Mouse (Mus musculus): ENCODE measurements around the gene Mcrip2. TPM values are rescaled to one million over a fixed set of nuclear protein-coding genes. Genes with fewer than 3 reads are reported as not detected.

The Mcrip2 gene
- polyA plus RNA-seq, 1 experiment from 2014 or later: 133 TPM

- 93% methylated on average over 22 of the region's 22 CpGs for WGBS
- H3K36me3 ChIP-seq: peaks cover 55% of the 10 kb centered on the region
- DNase-seq (ENCODE audit: low spot score): no peak
- H3K4me1 ChIP-seq: peaks cover 82% of the 10 kb centered on the region
- H3K27ac ChIP-seq: no peak overlapping the region
- H3K27me3 ChIP-seq (ENCODE audit: insufficient read depth, poor library complexity, severe bottlenecking): peaks cover 2% of the 10 kb centered on the region; the same call in 1 of the 2 replicates
- no peaks in the 10 kb centered on the region for H3K9me3 ChIP-seq
- peak overlapping the region; percentile 86; the same call in 1 of the 2 replicates for H3K4me3 ChIP-seq
These were observed 40.9 kb downstream of the Mcrip2 start for GRCm38 (mm10) chr17:25827546-25828222.

- WGBS: 93% methylated on average over 13 of the region's 13 CpGs
- peaks cover 8% of the 10 kb centered on the region; the same call in 1 of the 2 replicates for H3K27me3 ChIP-seq (ENCODE audit: insufficient read depth, poor library complexity, severe bottlenecking)
- no peak overlapping the region for H3K4me3 ChIP-seq
- H3K36me3 ChIP-seq: peaks cover 55% of the 10 kb centered on the region
- DNase-seq (ENCODE audit: low spot score): no peak
- H3K4me1 ChIP-seq: peaks cover 81% of the 10 kb centered on the region
- H3K27ac ChIP-seq: no peak overlapping the region
- no peaks in the 10 kb centered on the region for H3K9me3 ChIP-seq
These were observed 41.6 kb downstream of the Mcrip2 start for GRCm38 (mm10) chr17:25827011-25827410.

DNA sequence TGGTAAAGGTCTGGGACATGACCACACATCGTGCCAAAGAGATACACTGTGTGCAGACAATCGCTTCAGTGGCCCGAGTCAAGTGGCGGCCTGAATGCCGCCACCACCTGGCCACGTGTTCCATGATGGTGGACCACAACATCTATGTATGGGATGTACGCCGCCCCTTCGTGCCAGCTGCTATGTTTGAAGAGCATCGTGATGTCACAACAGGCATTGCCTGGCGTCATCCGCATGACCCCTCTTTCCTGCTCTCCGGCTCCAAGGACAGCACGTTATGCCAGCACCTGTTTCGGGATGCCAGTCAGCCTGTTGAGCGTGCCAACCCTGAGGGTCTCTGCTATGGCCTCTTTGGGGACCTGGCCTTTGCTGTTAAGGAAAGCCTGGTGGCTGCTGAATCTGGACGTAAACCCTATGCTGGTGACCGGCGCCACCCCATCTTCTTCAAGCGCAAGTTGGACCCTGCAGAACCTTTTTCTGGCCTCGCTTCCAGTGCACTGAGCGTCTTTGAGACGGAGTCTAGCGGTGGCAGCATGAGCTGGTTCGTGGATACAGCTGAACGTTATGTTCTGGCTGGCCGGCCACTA is 42.5 kb downstream of the Mcrip2 start:
- Histone ChIP-seq H3K4me3 (no peak overlapping the region), H3K36me3 (peaks cover 47% of the 10 kb centered on the region), H3K4me1 (peaks cover 72% of the 10 kb centered on the region), H3K27ac (no peak overlapping the region), H3K9me3 (no peaks in the 10 kb centered on the region), H3K27me3 (ENCODE audit: insufficient read depth, poor library complexity, severe bottlenecking) (peaks cover 16% of the 10 kb centered on the region; the same call in 1 of the 2 replicates)
- WGBS: 95% methylated on average over 27 of the region's 27 CpGs
- DNase-seq (ENCODE audit: low spot score): no peak

GRCm38 (mm10) chr17:25825311-25825710 is 43.3 kb downstream of the Mcrip2 start:
- DNase-seq (ENCODE audit: low spot score): no peak
- Histone ChIP-seq H3K4me1 (peaks cover 64% of the 10 kb centered on the region), H3K4me3 (0 out of 2 replicates have a peak overlapping the region, but pooled peaks have one; percentile 76), H3K9me3 (no peaks in the 10 kb centered on the region), H3K27ac (no peak overlapping the region), H3K27me3 (ENCODE audit: insufficient read depth, poor library complexity, severe bottlenecking) (peaks cover 24% of the 10 kb centered on the region), H3K36me3 (peaks cover 39% of the 10 kb centered on the region)
- 90% methylated on average over 6 of the region's 6 CpGs for WGBS

- peaks cover 59% of the 10 kb centered on the region for H3K4me1 ChIP-seq
- peaks cover 31% of the 10 kb centered on the region for H3K27me3 ChIP-seq (ENCODE audit: insufficient read depth, poor library complexity, severe bottlenecking)
- 66% methylated on average over 17 of the region's 17 CpGs for WGBS
These were observed 44.0 kb downstream of the Mcrip2 start for GRCm38 (mm10) chr17:25824362-25825142.

DNA sequence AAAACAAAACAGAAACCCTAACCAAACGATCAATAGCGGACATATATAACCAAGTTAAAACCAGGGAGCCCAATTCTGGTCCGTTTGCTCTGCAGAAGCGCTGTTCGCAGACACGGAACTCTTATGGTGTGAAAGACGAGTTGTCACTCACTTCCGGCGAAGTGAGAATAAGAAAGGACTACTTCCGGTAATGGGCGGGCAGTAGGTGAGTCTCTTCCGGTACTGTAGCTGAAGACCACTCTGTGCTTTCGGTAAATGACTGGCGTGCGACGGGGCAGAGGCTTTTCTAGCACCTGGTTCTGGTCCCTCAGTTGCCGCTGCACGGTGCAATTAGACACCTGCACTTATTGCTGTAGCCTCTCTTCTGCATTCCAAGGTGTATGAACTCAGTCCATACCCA is 45.1 kb downstream of the Mcrip2 start, which contains the start of gene Wdr24:
Gene Wdr24 (plus strand): TSS at position 176 of the 400 bp plus-strand sequence.
- peaks cover 57% of the 10 kb centered on the region for H3K4me1 ChIP-seq
- peak within 1 kb of the TSS; percentile 76 for H3K4me3 ChIP-seq
- H3K9me3 ChIP-seq: no peaks in the 10 kb centered on the region
- H3K27me3 ChIP-seq (ENCODE audit: insufficient read depth, poor library complexity, severe bottlenecking): peaks cover 42% of the 10 kb centered on the region
- DNase-seq (ENCODE audit: low spot score): no peak
- H3K27ac ChIP-seq: peak within 1 kb of the TSS; percentile 87
- WGBS: under 1% methylated on average over 18 of the region's 18 CpGs
- H3K36me3 ChIP-seq: peaks cover 32% of the 10 kb centered on the region

More at GRCm38 (mm10) chr17:25824362-25825142, 44.0 kb downstream of the Mcrip2 start:
- H3K27ac ChIP-seq: no peak overlapping the region
- H3K4me3 ChIP-seq: peak overlapping the region; percentile 76
- DNase-seq (ENCODE audit: low spot score): no peak
- H3K9me3 ChIP-seq: no peaks in the 10 kb centered on the region
- peaks cover 32% of the 10 kb centered on the region for H3K36me3 ChIP-seq

GRCm38 (mm10) chr17:25818851-25819780 is 49.4 kb downstream of the Mcrip2 start:
- Histone ChIP-seq H3K4me1 (peaks cover 14% of the 10 kb centered on the region), H3K27ac (no peak overlapping the region), H3K36me3 (no peaks in the 10 kb centered on the region), H3K27me3 (ENCODE audit: insufficient read depth, poor library complexity, severe bottlenecking) (peaks cover 76% of the 10 kb centered on the region), H3K9me3 (no peaks in the 10 kb centered on the region), H3K4me3 (peak overlapping the region; percentile 34)
- WGBS: 5% methylated on average over 46 of the region's 46 CpGs
- no peak for DNase-seq (ENCODE audit: low spot score)

- Histone ChIP-seq H3K4me3 (no peak overlapping the region), H3K4me1 (peaks cover 14% of the 10 kb centered on the region), H3K9me3 (no peaks in the 10 kb centered on the region), H3K27me3 (ENCODE audit: insufficient read depth, poor library complexity, severe bottlenecking) (peaks cover 86% of the 10 kb centered on the region), H3K27ac (no peak overlapping the region), H3K36me3 (no peaks in the 10 kb centered on the region)
- WGBS: 75% methylated on average over 11 of the region's 11 CpGs
- no peak for DNase-seq (ENCODE audit: low spot score)
These were observed 50.9 kb downstream of the Mcrip2 start for GRCm38 (mm10) chr17:25817662-25818061.

Small RNA genes within 50 kb of the gene (microRNA-seq; reads per million reads assigned to microRNA genes)
- gene Mir3082: 0.76 reads per million

Other genes with a start within 250 kb of the Mcrip2 start
- 2.2 and 4.6 TPM in 2 replicates for gene Gng13, start 151.6 kb downstream of the Mcrip2 start, polyA plus RNA-seq (2016; fragmentation: Nextera tagmentation; extraction: Ambion mirVana)
- gene Chtf18, start 141.3 kb downstream of the Mcrip2 start, polyA plus RNA-seq (2016; fragmentation: Nextera tagmentation; extraction: Ambion mirVana): 34.5 and 46.4 TPM in 2 replicates
- 18.1 and 19.8 TPM in 2 replicates for gene Rpusd1, start 141.1 kb downstream of the Mcrip2 start, polyA plus RNA-seq (2016; fragmentation: Nextera tagmentation; extraction: Ambion mirVana)
- gene Mslnl, start 132.7 kb downstream of the Mcrip2 start, polyA plus RNA-seq (2016; fragmentation: Nextera tagmentation; extraction: Ambion mirVana): not detected in 2 replicates
- gene Msln, start 114.4 kb downstream of the Mcrip2 start, polyA plus RNA-seq (2016; fragmentation: Nextera tagmentation; extraction: Ambion mirVana): 0.98 and 2.8 TPM in 2 replicates
- gene Narfl, start 95.0 kb downstream of the Mcrip2 start, polyA plus RNA-seq (2016; fragmentation: Nextera tagmentation; extraction: Ambion mirVana): 33.5 and 36.0 TPM in 2 replicates
- 58.0 and 63.8 TPM in 2 replicates for gene Haghl, start 83.1 kb downstream of the Mcrip2 start, polyA plus RNA-seq (2016; fragmentation: Nextera tagmentation; extraction: Ambion mirVana)
- gene Ccdc78, start 82.2 kb downstream of the Mcrip2 start, polyA plus RNA-seq (2016; fragmentation: Nextera tagmentation; extraction: Ambion mirVana): 0.18 and 0.37 TPM in 2 replicates
- 74.5 and 74.9 TPM in 2 replicates for gene Fam173a, start 75.9 kb downstream of the Mcrip2 start, polyA plus RNA-seq (2016; fragmentation: Nextera tagmentation; extraction: Ambion mirVana)
- 0.99 TPM in 1 of 2 replicates, not detected in the other for gene AC134908.4, start 73.1 kb downstream of the Mcrip2 start, polyA plus RNA-seq (2016; fragmentation: Nextera tagmentation; extraction: Ambion mirVana)
- 44.3 and 48.0 TPM in 2 replicates for gene Metrn, start 71.6 kb downstream of the Mcrip2 start, polyA plus RNA-seq (2016; fragmentation: Nextera tagmentation; extraction: Ambion mirVana)
- gene Fbxl16, start 59.7 kb downstream of the Mcrip2 start, polyA plus RNA-seq (2016; fragmentation: Nextera tagmentation; extraction: Ambion mirVana): 0.62 and 1.2 TPM in 2 replicates
- gene Wdr24, start 45.1 kb downstream of the Mcrip2 start, polyA plus RNA-seq (2016; fragmentation: Nextera tagmentation; extraction: Ambion mirVana): 21.6 and 23.0 TPM in 2 replicates
- 45.8 and 50.7 TPM in 2 replicates for gene Jmjd8, start 39.9 kb downstream of the Mcrip2 start, polyA plus RNA-seq (2016; fragmentation: Nextera tagmentation; extraction: Ambion mirVana)
- gene Stub1, start 35.4 kb downstream of the Mcrip2 start, polyA plus RNA-seq (2016; fragmentation: Nextera tagmentation; extraction: Ambion mirVana): 343 and 404 TPM in 2 replicates
- 2.3 and 4.0 TPM in 2 replicates for gene Rhbdl1, start 31.5 kb downstream of the Mcrip2 start, polyA plus RNA-seq (2016; fragmentation: Nextera tagmentation; extraction: Ambion mirVana)
- 2.1 and 3.0 TPM in 2 replicates for gene Gm20683, start 27.0 kb downstream of the Mcrip2 start, polyA plus RNA-seq (2016; fragmentation: Nextera tagmentation; extraction: Ambion mirVana)
- 29.0 and 29.8 TPM in 2 replicates for gene Rhot2, start 23.9 kb downstream of the Mcrip2 start, polyA plus RNA-seq (2016; fragmentation: Nextera tagmentation; extraction: Ambion mirVana)
- 22.4 and 31.7 TPM in 2 replicates for gene Wdr90, start 7.3 kb downstream of the Mcrip2 start, polyA plus RNA-seq (2016; fragmentation: Nextera tagmentation; extraction: Ambion mirVana)
- 46.7 and 55.4 TPM in 2 replicates for gene Mettl26, start 6.3 kb upstream of the Mcrip2 start, polyA plus RNA-seq (2016; fragmentation: Nextera tagmentation; extraction: Ambion mirVana)
- gene Wfikkn1, start 12.1 kb upstream of the Mcrip2 start, polyA plus RNA-seq (2016; fragmentation: Nextera tagmentation; extraction: Ambion mirVana): 0.96 and 3.8 TPM in 2 replicates
- 22.2 and 24.4 TPM in 2 replicates for gene Rab40c, start 51.0 kb upstream of the Mcrip2 start, polyA plus RNA-seq (2016; fragmentation: Nextera tagmentation; extraction: Ambion mirVana)
- gene Pigq, start 76.2 kb upstream of the Mcrip2 start, polyA plus RNA-seq (2016; fragmentation: Nextera tagmentation; extraction: Ambion mirVana): 71.8 and 90.0 TPM in 2 replicates
- gene Nhlrc4, start 76.2 kb upstream of the Mcrip2 start, polyA plus RNA-seq (2016; fragmentation: Nextera tagmentation; extraction: Ambion mirVana): 0.15 and 0.85 TPM in 2 replicates
- gene A930017K11Rik, start 83.8 kb upstream of the Mcrip2 start, polyA plus RNA-seq (2016; fragmentation: Nextera tagmentation; extraction: Ambion mirVana): 0.20 and 0.55 TPM in 2 replicates
- 20.1 and 21.4 TPM in 2 replicates for gene Capn15, start 117.0 kb upstream of the Mcrip2 start, polyA plus RNA-seq (2016; fragmentation: Nextera tagmentation; extraction: Ambion mirVana)
- 12.3 and 16.6 TPM in 2 replicates for gene Rab11fip3, start 200.8 kb upstream of the Mcrip2 start, polyA plus RNA-seq (2016; fragmentation: Nextera tagmentation; extraction: Ambion mirVana)
- gene Decr2, start 221.6 kb upstream of the Mcrip2 start, polyA plus RNA-seq (2016; fragmentation: Nextera tagmentation; extraction: Ambion mirVana): 32.8 and 39.6 TPM in 2 replicates
- 115 and 137 TPM in 2 replicates for gene Nme4, start 226.8 kb upstream of the Mcrip2 start, polyA plus RNA-seq (2016; fragmentation: Nextera tagmentation; extraction: Ambion mirVana)
- 0.71 and 1.2 TPM in 2 replicates for gene Tmem8, start 244.5 kb upstream of the Mcrip2 start, polyA plus RNA-seq (2016; fragmentation: Nextera tagmentation; extraction: Ambion mirVana)

Measured in heart, embryonic 10.5 days (tissue).